Mouse (Mus musculus): ENCODE data around the gene Zfp286.

Zfp286 gene

GRCm38 (mm10) chr11:62706141-62706540, 83.1 kb downstream of the Zfp286 start:
- DNase-seq (ENCODE audit: low spot score): no peak
